Mouse (Mus musculus): Measurements from ENCODE around the gene Lmo7.

DNA sequence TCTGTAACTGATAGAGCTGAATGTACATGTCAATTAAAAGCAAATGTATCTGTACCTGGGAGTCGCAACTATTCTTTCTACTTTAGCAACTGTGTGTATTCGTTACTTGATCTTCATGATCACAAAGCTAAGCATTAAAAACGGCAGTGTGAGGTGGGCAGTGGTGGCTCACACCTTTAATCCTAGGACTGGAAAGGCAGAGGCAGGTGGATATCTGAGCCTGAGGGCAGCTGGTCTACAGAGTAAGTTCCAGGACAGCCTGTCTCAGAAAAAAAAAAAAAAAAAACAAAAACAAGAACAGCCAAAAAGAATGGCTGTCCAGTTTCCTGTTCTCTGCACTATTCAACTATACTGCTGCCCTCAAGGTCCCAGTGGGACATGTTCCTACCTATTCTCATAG lies 182.6 kb downstream of the Lmo7 start:
- TF ChIP-seq CTCF (IDR thresholded peaks at IDR 0.05; ENCODE audit: extremely low read depth, insufficient read depth, insufficient read length, insufficient replicate concordance) (no peak), POLR2A (IDR thresholded peaks at IDR 0.05; ENCODE audit: low read depth, low read length) (no peak)

Measured in spleen, adult 2 months (tissue).